Mouse (Mus musculus) lung, postnatal 36 days (tissue): ENCODE results near the gene Hmg20b.

Experiments used
- DNase-seq: peaks from one replicate; pipeline ENCODE4 v3.0.0; 2022; ENCODE audit warnings: mixed read lengths

The Hmg20b gene

GRCm38 (mm10) chr10:81377793-81378552 lies 27.7 kb upstream of the Hmg20b start, which contains the start of gene Fzr1:
TSS of gene Fzr1 (minus strand) at chr10:81378516.
- peak; percentile 28 for DNase-seq

GRCm38 (mm10) chr10:81377362-81377664 lies 27.0 kb upstream of the Hmg20b start:
- no peak for DNase-seq

- no peak for DNase-seq
These were observed 26.5 kb upstream of the Hmg20b start for GRCm38 (mm10) chr10:81376561-81377361.

- DNase-seq, result no peak
These were observed 25.0 kb upstream of the Hmg20b start for GRCm38 (mm10) chr10:81375322-81375721.

- DNase-seq, result no peak
These were observed 16.9 kb upstream of the Hmg20b start for GRCm38 (mm10) chr10:81367207-81367495.

GRCm38 (mm10) chr10:81366477-81367206 lies 16.4 kb upstream of the Hmg20b start:
- DNase-seq, result no peak

GRCm38 (mm10) chr10:81365672-81366476 lies 15.6 kb upstream of the Hmg20b start, which contains the start of gene 4930404N11Rik:
TSS of gene 4930404N11Rik (minus strand) at chr10:81365816.
- peak; percentile 55 for DNase-seq

- DNase-seq, result no peak
These were observed 14.8 kb upstream of the Hmg20b start for GRCm38 (mm10) chr10:81365073-81365472.

GRCm38 (mm10) chr10:81364666-81365065 lies 14.4 kb upstream of the Hmg20b start:
- peak; percentile 36 for DNase-seq

- DNase-seq, result no peak
These were observed 13.4 kb upstream of the Hmg20b start for GRCm38 (mm10) chr10:81363436-81364346.

- DNase-seq, result no peak
These were observed 12.2 kb upstream of the Hmg20b start for GRCm38 (mm10) chr10:81362336-81362949.

- DNase-seq, result no peak
These were observed 10.4 kb upstream of the Hmg20b start for GRCm38 (mm10) chr10:81360721-81361120.

GRCm38 (mm10) chr10:81358841-81359240 lies 8.6 kb upstream of the Hmg20b start:
- DNase-seq, result peak; percentile 53

- DNase-seq, result peak; percentile 40
These were observed 7.9 kb upstream of the Hmg20b start for GRCm38 (mm10) chr10:81358209-81358608.

- peak; percentile 93 for DNase-seq
These were observed 6.9 kb upstream of the Hmg20b start, which contains the start of gene Mfsd12 for GRCm38 (mm10) chr10:81356991-81357844. TSS of gene Mfsd12 (plus strand) at chr10:81357491.

GRCm38 (mm10) chr10:81356352-81356990 lies 6.2 kb upstream of the Hmg20b start:
- peak; percentile 64 for DNase-seq

GRCm38 (mm10) chr10:81355533-81355932 lies 5.3 kb upstream of the Hmg20b start:
- DNase-seq, result no peak

- DNase-seq, result no peak
These were observed 4.6 kb upstream of the Hmg20b start for GRCm38 (mm10) chr10:81354738-81355477.
